Mouse (Mus musculus) adrenal gland, postnatal 0 days (tissue): ENCODE measurements around the gene Mink1. TPM values are rescaled to one million over a fixed set of nuclear protein-coding genes. Genes with fewer than 3 reads are reported as not detected.

Experiments
- polyA plus RNA-seq: library from polyadenylated mRNA; unstranded; fragments of >200 nt; fragmentation: Nextera tagmentation; extraction: Ambion mirVana; gene quantifications from 2 replicates; pipeline ENCODE4 v1.2.1, GENCODE M21; 2015

The Mink1 gene
- 8.4 and 8.8 TPM in 2 replicates for polyA plus RNA-seq

GRCm38 (mm10) chr11:70562287-70562994, at the start of gene Mink1:
Mink1 (plus strand) TSS chr11:70562881.

GRCm38 (mm10) chr11:70514288-70514687, 48.4 kb upstream of the Mink1 start, which contains the start of gene Vmo1:
Vmo1 (minus strand) TSS chr11:70514616.

GRCm38 (mm10) chr11:70518923-70519322, 43.8 kb upstream of the Mink1 start, which contains the start of gene Gltpd2:
Gltpd2 (plus strand) TSS chr11:70519196.

GRCm38 (mm10) chr11:70525184-70525678, 37.5 kb upstream of the Mink1 start, which contains the start of gene Psmb6:
Psmb6 (plus strand) TSS chr11:70525367.

GRCm38 (mm10) chr11:70532839-70533238, 29.8 kb upstream of the Mink1 start, which contains the start of gene Gm40193:
Gm40193 (minus strand) TSS chr11:70532939.

GRCm38 (mm10) chr11:70539877-70540587, 22.6 kb upstream of the Mink1 start, which contains the start of gene Pld2:
Pld2 (plus strand) TSS chr11:70540064.

GRCm38 (mm10) chr11:70615516-70616093, 52.9 kb downstream of the Mink1 start, which contains the start of gene 4930544D05Rik:
4930544D05Rik (plus strand) TSS chr11:70615848.

GRCm38 (mm10) chr11:70619101-70619500, 56.4 kb downstream of the Mink1 start, which contains the start of gene Chrne:
Chrne (minus strand) TSS chr11:70619216.

GRCm38 (mm10) chr11:70638714-70639278, 76.1 kb downstream of the Mink1 start, which contains the start of gene Gp1ba:
Gp1ba (plus strand) TSS chr11:70639122.

GRCm38 (mm10) chr11:70646691-70647650, 84.3 kb downstream of the Mink1 start, which contains the start of the genes Rnf167 and Slc25a11:
Rnf167 (plus strand) TSS chr11:70647235.
Slc25a11 (minus strand) TSS chr11:70647479.

GRCm38 (mm10) chr11:70654198-70654922, 91.7 kb downstream of the Mink1 start, which contains the start of gene Pfn1:
Pfn1 (minus strand) TSS chr11:70654644.

GRCm38 (mm10) chr11:70656964-70657363, 94.3 kb downstream of the Mink1 start, which contains the start of gene Eno3:
Eno3 (plus strand) TSS chr11:70657202.

Other genes with a start within 250 kb of the Mink1 start
- gene Alox12e, start 240.3 kb upstream of the Mink1 start, polyA plus RNA-seq: 0.14 and 0.26 TPM in 2 replicates
- gene Alox15, start 210.8 kb upstream of the Mink1 start, polyA plus RNA-seq: 0.44 and 0.91 TPM in 2 replicates
- gene Pelp1, start 152.8 kb upstream of the Mink1 start, polyA plus RNA-seq: 15.5 and 15.7 TPM in 2 replicates
- gene Arrb2, start 130.2 kb upstream of the Mink1 start, polyA plus RNA-seq: 14.6 and 17.0 TPM in 2 replicates
- gene Med11, start 111.0 kb upstream of the Mink1 start, polyA plus RNA-seq: 25.7 and 35.8 TPM in 2 replicates
- gene Zmynd15, start 103.4 kb upstream of the Mink1 start, polyA plus RNA-seq: 0.68 and 1.1 TPM in 2 replicates
- gene Cxcl16, start 102.9 kb upstream of the Mink1 start, polyA plus RNA-seq: 12.3 and 15.6 TPM in 2 replicates
- 3.7 and 10.0 TPM in 2 replicates for gene Tm4sf5, start 57.6 kb upstream of the Mink1 start, polyA plus RNA-seq
- gene Vmo1, start 48.3 kb upstream of the Mink1 start, polyA plus RNA-seq: 0.63 and 1.1 TPM in 2 replicates
- 0.61 and 1.6 TPM in 2 replicates for gene Gltpd2, start 43.7 kb upstream of the Mink1 start, polyA plus RNA-seq
- 682 and 707 TPM in 2 replicates for gene Psmb6, start 37.5 kb upstream of the Mink1 start, polyA plus RNA-seq
- gene Gm40193, start 29.9 kb upstream of the Mink1 start, polyA plus RNA-seq: not detected in 2 replicates
- gene Pld2, start 22.8 kb upstream of the Mink1 start, polyA plus RNA-seq: 5.9 and 7.8 TPM in 2 replicates
- gene 4930544D05Rik, start 53.0 kb downstream of the Mink1 start, polyA plus RNA-seq: not detected in 2 replicates
- gene Chrne, start 56.3 kb downstream of the Mink1 start, polyA plus RNA-seq: 0.30 TPM in 1 of 2 replicates, not detected in the other
- gene Gp1ba, start 76.2 kb downstream of the Mink1 start, polyA plus RNA-seq: 0.19 and 0.47 TPM in 2 replicates
- gene Rnf167, start 84.4 kb downstream of the Mink1 start, polyA plus RNA-seq: 69.6 and 99.5 TPM in 2 replicates
- 105 and 154 TPM in 2 replicates for gene Slc25a11, start 84.6 kb downstream of the Mink1 start, polyA plus RNA-seq
- 1,006 and 1,381 TPM in 2 replicates for gene Pfn1, start 91.8 kb downstream of the Mink1 start, polyA plus RNA-seq
- gene Eno3, start 94.3 kb downstream of the Mink1 start, polyA plus RNA-seq: 14.3 and 21.6 TPM in 2 replicates
- 91.7 and 114 TPM in 2 replicates for gene Spag7, start 106.5 kb downstream of the Mink1 start, polyA plus RNA-seq
- 8.7 and 12.8 TPM in 2 replicates for gene Camta2, start 125.2 kb downstream of the Mink1 start, polyA plus RNA-seq
- gene Inca1, start 137.3 kb downstream of the Mink1 start, polyA plus RNA-seq: 7.0 and 12.5 TPM in 2 replicates
- gene Kif1c, start 137.7 kb downstream of the Mink1 start, polyA plus RNA-seq: 2.4 and 3.8 TPM in 2 replicates
- gene Zfp3, start 201.3 kb downstream of the Mink1 start, polyA plus RNA-seq: 4.8 and 7.6 TPM in 2 replicates
- gene Scimp, start 249.7 kb downstream of the Mink1 start, polyA plus RNA-seq: 0.41 and 0.43 TPM in 2 replicates